Mouse (Mus musculus) kidney, adult 18-20 months (tissue): ENCODE data around the gene Pkd2l1.
"Not testable (repeated sequence)": the region's sequence is repeated elsewhere in the genome, so short reads cannot be mapped to it uniquely, and the experiment has no call there.

Experiments
- DNase-seq: peaks from one replicate; pipeline ENCODE4 v3.0.0; 2021

Pkd2l1 gene

DNA sequence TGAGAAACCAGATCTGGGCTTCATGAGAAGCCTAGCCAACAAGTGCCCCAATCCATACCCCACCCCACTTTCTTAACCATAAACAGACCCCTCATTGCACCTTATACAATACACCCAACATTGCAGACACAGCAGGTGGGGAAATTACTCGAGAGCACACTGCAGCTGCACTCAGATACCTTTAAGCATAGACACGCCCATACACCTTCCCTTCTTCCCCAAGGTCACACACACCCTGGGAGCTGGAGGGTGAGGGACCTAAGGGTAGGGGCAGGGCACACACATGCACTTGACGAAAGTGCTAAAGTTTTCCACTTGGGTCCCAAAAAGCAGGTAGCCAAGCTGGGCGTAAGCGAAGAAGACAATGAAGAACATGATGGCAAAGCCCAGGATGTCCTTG lies 38.5 kb downstream of the Pkd2l1 start:
- DNase-seq, result no peak

DNA sequence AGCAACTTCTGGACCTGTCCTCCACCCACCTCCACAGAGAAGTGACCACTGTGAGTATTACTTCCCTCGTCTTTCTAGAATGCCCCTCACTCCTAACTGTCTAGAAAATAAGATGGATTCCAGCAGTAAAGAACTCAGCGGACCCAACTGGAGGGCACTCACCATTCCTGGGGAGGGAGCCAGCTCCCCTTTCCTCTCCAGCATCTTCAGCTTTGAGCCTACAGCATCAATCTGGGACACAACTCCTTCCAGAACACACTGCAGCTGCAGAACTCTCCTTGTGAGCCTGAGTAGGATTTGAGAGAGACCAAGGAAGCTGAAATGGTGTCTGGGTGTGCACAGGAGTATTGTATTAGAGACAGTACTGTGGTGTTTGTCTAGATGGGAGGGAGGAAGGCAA lies 43.3 kb downstream of the Pkd2l1 start:
- no peak for DNase-seq

DNA sequence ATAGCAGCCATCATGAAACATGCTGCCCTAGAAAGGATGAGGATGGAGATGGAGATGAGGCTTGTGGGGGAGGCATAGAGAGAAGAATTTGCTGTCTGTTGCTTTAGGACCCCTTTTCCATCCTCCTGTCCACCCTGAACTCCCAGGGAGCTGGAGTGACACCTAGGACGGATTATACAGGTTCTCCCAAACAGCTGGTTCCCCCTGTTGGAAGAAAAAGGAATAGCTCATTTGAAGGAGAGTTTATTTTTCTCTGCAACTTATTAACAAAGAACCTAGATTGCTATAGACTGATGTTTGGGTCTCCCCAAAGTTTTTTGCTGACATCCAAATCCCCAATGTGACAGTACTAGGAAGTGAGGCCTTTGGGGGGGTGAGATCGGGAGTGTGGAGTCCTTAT lies 43.9 kb downstream of the Pkd2l1 start:
- DNase-seq, result no peak

DNA sequence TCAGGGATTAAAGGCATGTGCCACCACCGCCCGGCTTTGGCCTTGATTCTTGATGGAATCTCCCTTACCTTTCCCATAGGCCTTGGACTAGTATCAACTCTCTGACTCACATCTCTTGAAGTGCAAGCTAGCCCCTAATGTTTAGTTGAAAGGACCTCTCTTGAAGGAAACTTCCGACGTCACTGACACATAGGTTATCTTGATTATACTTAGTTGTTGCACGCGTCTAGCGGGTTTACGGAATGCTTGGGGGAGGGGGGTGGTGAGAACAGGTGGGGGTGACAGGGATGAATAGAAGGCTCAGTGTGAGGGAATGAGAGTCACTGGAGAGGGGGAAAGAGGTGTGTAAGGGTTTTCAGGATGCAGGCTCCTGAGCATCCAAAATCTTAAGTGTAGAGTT lies 45.3 kb downstream of the Pkd2l1 start:
- DNase-seq, result no peak

DNA sequence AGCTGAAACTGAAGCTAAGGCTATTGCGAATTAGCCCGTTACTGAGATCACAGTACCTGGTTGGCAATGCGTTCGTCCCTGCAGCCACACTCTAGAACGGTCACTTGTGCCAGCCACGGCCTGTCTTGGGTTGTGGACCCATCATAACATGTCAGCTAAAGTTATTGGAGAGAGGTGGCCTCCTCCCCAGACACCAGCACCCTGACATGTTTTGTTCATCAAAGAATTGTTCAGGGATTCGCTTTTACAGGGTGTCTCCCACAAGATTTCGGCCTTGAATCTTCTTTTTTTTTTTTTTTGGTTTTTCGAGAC lies 45.7 kb downstream of the Pkd2l1 start:
- DNase-seq, result no peak

DNA sequence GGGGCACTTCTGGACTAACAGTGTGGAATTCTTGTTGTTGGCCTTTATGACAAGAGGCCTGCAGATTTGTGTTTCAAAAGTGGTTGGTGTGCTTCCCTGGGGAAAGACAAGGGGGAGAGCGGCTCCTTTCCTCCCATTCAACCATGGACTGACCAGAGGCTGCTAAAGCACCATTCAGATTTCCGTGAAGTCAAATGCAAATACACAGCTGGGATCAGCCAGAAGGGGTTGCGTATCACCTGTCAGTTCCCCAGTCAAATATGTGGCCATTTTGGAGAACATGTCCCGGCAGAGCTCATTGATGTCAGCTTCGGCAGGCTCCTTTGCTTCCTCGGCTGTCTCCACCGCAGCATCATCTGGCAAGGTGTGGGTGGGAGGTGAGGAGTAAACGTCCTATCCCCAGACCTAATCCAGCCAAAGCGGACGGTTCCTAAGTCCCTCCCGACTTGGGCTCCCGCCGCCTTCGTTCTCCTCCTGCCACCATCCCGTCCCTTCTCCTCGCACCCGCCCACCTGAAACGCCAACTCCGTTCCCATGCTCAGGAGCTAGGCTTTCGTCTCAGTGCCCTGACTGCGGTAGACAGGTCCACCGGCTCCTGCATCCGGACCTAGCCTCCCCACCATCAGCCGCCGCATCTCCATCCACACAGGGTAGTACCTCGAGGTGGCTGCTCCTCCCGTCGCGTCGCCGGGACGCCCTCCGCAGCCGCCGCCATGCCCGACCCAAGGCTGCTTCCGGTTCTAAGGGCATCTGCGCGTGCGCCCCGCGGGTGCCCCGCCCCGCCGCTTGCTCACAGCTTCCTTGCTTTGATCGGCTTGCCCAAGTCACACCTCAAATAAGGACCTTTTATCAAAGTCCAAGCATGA lies 46.3 kb downstream of the Pkd2l1 start, which contains the start of gene Bloc1s2:
Gene Bloc1s2, minus strand, starts transcription at position 745 of the 866 bp plus-strand sequence.
- peak; percentile 93 for DNase-seq

DNA sequence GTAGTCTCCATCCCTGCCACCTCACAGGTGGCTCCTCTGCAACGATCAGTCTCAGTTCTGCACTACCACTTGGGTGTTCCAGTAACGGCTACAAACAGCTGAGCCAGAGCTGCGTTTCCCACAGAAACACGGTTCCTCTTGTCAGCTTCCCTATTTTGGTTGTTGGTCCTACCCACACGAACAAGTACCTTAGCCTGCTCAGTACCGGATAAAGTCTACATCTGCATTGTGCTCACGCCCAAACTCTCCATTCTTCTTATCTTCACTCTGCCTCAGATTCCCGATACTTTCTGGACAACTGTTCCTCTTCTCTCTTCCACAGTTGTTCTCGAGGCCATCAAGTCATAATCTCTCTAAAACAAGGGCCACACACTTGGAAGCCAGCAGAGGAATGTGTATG lies 47.9 kb downstream of the Pkd2l1 start:
- DNase-seq, result no peak

DNA sequence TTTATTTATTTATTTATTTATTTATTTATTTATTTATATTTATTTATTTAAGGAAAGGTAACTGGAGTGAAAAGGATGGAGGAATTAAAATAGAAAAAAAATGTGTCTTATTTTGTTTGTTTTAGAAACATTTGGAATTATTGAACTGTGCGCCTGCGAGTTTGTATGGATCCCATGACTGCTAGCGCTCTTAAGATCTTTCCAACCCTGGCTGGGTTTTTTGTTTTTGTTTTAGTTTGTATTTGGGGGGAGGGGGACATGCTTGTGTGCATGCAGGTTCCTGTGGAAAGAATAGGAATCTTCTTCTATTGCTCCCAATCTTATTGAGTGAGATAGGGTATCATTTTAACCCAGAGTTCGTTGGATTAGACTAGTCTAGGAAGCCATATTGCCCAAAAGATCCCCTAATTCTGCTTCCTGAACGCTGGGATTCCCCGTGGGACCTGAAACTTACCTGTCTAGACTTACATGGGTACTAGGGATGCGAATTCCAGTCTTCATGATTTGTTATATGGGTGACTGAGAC lies 56.2 kb downstream of the Pkd2l1 start:
- peak; percentile 7 for DNase-seq

DNA sequence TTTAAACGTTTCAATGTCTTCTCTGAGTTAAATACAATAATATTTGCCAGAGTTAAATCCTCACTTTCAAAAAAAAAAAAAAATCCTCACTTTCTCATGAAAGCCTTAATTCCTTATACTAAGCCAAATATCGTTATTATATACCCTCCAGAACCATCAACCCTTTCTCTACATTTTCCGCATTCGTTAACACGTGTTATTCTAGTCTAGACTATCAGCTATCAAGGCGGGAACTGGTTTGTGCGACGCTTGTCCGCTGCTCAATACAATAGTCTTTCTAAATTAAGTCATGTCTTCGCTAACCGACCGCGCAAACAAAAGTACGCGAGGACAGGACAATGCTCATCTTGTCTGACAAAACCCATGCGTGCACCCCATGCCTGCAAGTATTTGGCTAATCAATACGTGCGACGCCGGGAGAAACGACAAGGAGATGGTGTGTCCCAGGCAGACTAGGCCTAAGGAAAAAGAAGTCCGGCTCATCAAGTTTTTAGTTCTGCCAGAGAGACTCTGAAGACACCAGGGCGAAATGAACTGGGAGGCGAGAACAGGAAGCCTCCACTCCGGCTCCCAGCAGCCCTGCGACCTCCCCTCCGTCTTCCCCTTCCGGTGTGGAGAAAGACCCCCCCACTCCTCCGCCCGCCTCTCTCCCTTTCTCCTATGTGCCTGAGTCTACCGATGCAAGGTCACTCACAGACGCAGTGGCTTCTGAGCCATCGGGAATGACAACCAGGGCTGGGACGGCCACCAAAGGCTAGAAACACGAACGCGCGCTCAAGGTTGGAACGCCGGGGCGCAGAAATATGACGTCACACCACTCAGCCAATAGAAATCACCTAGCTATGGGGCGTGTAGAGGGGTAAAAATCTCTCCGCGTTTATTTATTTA lies 56.9 kb downstream of the Pkd2l1 start, which contains the start of gene Cwf19l1:
Gene Cwf19l1, minus strand, starts transcription at position 805 of the 888 bp plus-strand sequence.
- DNase-seq, result peak; percentile 88

DNA sequence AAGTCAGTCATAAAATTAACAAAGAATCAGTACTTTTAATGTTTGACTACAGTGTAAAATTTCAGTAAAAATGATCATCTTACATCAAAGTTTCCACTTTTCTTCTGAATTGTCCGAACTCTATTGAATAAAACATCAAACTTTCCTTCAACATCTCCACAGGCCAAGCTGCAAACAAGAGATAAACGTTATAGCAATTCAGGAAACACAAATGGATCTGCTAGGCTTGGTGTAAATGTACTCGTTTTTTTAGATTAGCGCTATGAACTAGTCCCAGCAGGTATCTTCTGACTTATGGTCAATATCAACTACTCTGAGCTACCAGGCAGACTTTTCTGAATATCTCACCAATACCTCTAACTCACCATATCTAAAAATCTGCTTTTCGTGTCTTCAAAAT lies 59.3 kb downstream of the Pkd2l1 start:
- no peak for DNase-seq

DNA sequence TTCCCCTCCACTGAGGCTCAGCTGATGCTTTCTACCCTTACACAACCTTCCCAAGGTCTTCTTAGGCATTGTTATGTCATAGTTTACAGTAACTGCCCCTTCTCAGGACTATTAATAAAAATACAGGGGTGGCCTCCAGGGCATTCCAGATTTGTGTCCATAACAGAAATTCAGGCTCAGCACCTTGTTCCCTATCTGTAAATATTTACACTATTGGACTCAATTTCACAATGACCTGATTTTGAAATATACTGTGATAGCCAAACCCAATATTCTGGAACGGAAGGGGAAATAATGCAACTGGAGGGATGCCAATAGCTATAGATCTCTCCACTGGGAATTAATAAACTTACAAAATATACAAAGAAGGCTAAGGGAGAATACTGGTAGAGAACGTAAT lies 63.7 kb downstream of the Pkd2l1 start:
- DNase-seq, result no peak

DNA sequence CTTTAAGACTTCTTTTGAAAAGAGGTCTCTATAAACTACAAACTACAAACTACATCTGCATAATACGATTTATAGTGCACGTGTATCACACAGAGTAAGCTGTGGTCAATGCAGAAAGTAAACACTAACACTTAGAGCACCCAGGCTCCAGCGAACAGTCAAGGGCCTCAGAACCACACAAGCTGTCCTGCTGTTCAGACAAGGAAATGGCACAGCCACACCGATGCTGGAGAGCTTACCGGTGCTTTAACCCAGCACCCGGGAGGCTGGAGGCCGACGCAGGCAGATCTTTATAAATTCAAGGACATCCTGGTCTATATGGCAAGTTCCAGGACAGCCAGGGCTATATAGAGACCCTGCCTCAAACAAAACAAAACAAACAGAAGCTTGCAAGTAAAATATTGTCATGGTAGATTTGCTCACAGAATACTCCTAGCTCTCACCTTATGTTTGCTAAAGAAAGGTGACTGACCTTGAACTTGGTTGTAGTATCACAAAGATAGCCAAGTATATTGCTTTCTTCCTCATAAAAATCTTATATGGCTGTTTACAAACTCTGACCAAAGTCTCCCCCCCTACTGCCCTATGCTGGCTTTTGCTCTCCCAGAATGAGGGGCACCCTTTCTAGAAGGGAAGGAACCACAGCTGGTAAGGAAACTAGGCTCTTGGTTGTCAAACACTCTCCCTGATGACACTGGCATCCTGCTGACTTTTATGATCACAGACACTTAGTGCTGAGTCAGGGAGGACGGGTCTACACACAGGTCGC lies 64.3 kb downstream of the Pkd2l1 start:
- DNase-seq, result no peak

DNA sequence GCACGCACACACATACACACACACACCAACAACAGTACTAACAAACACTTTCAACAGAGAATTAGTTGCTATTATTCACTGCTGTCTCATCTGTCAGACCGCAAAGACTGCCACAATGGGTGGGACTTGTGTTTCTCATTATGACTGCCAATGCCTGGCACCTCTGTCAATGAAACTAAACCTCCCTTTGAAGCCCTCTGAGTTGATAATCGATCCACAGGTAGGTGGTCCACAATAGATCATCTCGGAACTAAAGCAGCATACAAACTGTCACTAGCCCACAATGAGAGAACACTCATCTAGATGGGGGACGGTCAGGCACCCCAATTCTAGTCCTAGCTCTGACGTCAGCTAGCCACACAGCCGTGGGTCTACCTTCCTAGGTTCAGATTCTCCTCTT lies 71.1 kb downstream of the Pkd2l1 start:
- DNase-seq, result no peak

DNA sequence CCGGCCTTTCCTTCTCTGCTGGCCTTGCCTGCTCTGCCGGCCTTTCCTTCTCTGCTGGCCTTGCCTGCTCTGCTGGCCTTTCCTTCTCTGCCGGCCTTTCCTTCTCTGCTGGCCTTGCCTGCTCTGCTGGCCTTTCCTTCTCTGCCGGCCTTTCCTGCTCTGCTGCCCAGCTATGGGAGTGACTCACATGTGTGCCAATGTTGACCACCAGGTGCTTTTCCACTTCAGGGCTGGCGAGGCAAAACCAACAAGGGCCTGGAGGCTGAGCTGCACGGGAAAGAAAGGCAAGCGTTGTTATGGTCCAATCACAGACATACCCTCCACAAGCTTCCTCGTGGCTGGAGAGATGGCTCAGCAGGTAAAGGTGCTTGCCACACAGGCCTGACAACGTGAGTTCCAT lies 71.6 kb downstream of the Pkd2l1 start:
- not testable (repeated sequence) for DNase-seq

DNA sequence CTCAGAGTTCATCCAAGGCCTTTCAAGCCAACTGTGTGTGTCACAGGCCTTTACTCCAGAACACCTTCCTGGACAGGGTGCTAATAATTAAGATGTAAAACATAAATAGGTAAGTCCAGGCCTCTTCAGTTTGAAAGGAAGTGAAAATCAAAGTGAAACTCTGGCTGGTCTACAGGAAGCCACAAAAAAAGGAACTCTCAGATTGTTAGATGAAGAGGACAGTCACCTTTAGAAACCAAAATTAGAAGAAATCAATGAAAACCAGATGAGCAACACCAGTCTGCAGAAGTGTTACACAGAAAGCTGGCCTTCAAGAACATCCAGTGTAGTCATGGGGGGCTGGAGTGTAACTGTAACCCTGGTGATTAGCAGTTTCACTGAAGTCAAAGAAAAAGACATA lies 74.4 kb downstream of the Pkd2l1 start:
- no peak for DNase-seq

DNA sequence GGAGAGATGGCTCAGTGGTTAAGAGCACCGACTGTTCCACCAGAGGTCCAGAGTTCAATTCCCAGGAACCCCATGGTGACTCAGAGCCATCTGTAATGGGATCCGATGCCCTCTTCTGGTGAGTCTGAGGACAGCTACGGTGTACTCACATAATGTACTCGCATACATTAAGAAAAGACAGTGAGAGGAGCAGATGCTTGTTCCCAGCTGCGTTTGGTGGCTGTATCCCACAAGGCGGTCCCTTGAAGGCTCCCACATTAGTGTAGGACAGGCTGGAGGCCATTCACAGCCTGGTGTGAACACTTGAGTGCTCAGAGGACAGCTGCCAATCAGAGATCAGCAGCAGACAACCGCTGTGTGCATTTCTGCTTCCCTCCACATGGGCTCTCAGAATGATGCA lies 80.5 kb downstream of the Pkd2l1 start:
- DNase-seq, result peak; percentile 15

DNA sequence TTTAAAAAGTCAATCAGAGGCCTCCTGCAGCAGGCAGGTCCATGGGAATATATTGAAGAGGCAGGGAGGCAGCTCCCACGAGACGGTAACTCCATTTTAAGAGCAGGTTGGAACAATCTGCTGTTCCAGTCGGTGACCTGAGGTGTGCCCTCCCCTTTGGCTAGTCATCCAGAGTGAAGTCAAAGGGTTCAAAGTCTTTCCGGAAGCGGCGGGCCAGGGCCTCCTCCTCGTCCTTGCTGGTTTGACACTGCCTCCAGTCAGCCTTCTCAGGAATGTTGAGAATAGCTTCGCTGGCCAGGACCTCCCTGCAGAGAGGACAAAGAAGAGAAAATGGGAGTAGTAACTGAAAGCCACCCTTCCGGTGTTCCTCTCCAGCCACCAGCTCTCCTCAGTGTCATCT lies 81.9 kb downstream of the Pkd2l1 start:
- DNase-seq, result peak; percentile 74

DNA sequence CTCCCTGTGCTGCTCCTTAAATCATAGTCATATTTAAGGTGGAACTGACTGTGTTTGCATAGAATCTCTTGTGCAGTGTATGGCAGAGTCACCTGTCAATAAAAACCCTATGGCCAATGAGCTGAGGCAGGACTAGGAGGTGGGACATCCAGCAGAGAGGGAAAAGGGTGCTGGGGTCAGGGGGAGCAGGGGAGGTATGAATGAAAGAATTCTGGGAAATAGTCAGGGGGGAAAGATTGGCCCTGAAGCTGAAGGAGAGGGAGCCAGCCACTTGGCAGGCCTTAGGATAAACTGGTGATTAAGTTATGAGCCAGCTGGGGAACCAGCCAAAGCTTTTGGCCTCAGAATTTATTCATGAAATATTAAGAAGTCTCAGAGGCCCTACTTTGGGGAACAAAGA lies 83.2 kb downstream of the Pkd2l1 start:
- DNase-seq, result peak; percentile 43

DNA sequence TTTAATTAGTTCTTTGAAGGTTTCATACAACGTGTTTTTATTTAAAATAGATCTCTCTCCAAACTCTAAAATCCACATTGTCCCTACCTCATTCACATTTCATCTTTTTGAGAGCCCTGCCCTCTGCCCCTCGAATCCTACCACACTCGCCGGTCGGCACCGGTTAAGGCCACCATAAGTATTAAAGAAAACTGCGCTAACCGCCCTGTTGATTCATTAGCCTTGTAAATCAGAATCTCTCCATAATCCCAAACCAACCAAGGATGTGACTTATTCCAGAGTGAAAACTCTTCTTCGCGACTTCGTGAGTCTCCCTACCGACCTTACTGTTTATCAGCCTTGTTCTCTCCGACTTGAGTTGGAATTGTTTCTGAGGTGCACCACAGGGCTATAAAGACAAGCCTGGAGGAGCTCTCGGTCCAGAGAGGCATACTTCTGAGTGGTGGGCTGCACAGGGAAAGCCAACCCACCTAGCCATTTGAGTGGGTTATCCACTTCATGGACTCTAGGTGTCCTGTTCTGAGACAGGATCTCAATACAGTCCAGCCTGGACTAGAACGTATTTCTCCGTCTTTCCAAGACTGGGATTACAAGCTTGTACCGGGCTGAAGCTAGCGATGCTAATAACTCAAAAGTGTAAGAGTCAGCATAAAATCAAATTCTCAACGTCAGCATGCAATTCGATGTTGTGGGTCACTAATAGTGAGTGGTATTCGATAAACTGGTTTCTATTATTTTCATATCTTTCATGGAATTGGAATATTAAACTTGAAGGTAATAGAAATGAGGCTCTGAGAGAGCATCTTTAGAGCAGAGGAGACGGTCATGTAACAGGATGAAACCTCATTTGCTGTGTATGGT lies 84.4 kb downstream of the Pkd2l1 start:
- no peak for DNase-seq

DNA sequence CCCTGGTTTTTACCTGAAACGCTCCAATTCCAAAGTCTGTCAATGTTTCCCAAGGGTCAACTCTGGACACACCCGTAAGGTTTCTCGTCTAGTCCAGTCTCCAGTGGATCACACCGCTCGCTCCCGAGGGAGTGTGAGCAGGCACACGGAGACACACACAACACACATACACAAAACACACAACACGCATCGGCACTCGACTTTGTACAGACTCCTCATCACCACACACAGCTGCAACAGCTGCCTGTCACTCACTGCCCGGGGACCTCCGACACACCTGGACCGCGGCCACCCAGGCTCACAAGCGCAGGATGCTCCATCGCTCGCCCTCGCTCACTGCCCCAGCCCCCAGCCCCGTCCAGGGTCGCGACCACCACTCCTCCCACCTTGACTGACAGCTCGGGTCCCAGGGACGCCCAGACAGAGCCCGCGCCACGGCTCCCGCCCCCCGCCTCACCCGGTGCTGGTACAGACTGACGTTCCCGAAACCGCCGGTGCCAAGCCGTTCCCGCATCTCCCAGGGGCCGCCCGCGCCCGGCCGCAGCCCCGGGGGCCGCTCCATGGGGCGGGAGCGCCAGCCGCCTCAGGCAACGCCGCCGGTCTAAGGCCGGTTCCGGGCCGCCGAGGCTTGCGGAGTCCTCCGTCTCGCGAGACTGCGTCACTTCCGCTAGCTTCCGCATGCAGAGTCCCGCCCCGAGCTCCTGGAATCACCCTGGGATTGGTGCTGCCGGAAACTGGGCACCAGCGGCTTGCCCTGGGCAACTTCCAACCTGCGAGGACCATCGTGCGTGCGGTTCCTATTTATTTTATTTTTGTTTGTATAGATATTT lies 85.2 kb downstream of the Pkd2l1 start, which contains the start of gene Chuk:
Gene Chuk, minus strand, starts transcription at position 650 of the 830 bp plus-strand sequence.
- peak; percentile 96 for DNase-seq

DNA sequence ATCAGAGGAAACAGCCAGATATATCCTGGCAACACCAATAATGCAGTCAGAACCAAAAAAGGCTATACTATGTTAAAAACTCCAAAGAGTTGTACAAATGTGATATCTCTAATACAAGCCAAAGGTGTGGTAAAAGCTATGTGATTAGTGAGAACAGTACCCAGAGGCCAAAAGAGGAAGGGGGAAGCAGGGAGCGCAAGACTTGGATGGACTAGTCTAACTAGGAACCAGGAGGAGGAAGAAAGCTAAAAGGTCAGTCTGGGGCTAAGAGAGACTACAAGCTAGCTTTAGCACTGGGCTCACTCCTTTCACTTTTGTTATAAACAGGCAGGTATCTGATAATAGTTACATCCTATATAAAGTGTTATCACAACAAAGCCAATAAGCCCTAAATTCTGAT lies 87.8 kb downstream of the Pkd2l1 start:
- no peak for DNase-seq
